Mouse (Mus musculus) effector memory CD4-positive, alpha-beta T cell, adult 7 months (primary cell): ENCODE data around the gene Lce1h. TPM values are rescaled to one million over a fixed set of nuclear protein-coding genes. Genes with fewer than 3 reads are reported as not detected.

ENCODE experiments used
- polyA plus RNA-seq: library from polyadenylated mRNA; unstranded; fragments of 100-300 nt; shearing (Covaris generic); gene quantifications from one replicate; pipeline ENCODE4 v1.2.1, GENCODE M21; 2017

Gene Lce1h
- polyA plus RNA-seq, result not detected

DNA sequence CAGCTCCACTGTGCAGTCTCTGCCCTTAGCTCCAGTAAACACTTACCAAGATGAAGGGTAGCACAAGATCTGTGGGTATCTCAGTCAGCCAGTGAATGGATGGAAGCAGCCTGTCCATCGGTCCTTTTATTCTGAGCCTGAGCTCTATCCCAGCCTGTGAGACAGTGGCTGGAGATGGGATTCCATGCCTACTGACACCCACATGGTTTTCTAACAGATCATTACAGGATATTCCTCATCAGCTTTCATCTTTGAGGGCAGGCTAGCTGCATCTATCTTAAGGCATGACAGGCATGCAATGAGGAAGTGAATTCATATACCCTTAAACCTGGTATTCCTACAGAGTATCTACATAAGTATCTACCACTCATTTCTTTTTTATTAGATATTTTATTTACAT is at the start of gene Lce1h:
TSS of gene Lce1h (minus strand) at position 101 of the 400 bp plus-strand sequence.

DNA sequence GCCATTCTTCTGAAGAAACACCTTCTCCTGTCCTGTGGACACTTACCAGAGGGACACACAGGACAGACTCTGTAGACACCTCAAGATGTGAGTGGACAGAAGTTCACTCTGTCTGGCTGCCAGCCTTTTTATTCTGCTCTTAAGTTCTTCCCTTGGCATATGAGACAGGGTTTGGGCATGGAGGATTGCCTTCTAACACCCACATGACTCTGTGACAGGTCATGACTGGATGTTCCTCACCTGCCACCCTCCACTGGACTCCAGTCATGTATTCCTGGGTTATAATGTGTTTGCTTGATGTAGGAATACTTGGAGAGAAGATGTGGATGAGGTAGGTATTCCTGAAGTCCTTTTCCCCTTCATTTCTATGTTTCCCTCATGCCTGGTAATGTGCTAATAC is 42.9 kb upstream of the Lce1h start, which contains the start of gene Lce1k:
TSS of gene Lce1k (minus strand) at position 101 of the 400 bp plus-strand sequence.

DNA sequence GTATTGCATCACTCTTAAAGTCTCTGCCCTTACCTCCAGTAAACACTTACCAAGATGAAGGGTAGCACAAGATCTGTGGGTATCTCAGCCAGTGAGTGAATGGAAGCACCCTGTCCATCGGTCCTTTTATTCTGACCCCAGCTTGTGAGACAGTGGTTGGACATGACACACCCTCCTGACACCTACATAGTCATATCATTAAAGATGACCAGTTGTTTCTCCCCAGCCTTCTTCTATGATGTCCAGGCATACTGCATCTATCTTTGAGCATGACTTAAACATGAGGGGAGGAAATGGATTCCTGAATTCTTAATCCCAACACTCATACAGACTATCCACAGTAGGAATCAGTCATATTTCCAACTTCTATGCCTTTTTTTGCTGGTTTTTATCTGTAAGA is 25.5 kb upstream of the Lce1h start, which contains the start of gene Lce1j:
TSS of gene Lce1j (minus strand) at position 101 of the 400 bp plus-strand sequence.

DNA sequence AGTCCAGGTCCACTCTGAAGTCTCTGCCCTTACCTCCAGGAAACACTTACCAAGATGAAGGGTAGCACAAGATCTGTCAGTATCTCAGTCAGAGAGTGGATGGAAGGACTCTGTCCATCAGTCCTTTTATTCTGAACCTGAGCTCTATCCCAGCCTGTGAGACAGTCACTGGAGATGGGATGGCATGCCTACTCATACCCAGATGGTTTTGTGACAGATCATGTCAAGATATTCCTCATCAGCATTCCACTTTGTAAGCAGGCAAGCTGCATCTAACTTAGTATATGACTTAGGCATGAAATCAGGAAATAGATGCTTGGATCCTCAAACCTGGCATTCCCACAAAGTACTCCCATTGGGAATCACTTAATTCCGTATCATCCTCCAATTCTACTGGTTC is 13.9 kb upstream of the Lce1h start, which contains the start of gene Lce1i:
TSS of gene Lce1i (minus strand) at position 101 of the 400 bp plus-strand sequence.

DNA sequence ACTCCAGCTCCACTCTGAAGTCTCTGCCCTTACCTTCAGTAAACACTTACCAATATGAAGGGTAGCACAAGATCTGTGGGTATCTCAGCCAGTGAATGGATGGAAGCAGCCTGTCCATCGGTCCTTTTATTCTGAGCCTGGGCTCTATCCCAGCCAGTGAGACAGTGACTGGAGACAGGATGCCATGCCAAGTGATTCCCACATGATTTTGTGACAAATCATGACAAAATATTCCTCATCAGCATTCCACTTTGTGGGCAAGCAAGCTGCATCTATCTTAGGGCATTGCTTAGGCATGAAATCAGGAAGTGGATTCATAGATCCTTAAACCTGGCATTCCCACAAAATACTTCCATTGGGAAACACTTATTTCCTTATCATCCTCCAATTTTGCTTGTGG is 12.6 kb downstream of the Lce1h start, which contains the start of gene Lce1g:
TSS of gene Lce1g (minus strand) at position 101 of the 400 bp plus-strand sequence.

DNA sequence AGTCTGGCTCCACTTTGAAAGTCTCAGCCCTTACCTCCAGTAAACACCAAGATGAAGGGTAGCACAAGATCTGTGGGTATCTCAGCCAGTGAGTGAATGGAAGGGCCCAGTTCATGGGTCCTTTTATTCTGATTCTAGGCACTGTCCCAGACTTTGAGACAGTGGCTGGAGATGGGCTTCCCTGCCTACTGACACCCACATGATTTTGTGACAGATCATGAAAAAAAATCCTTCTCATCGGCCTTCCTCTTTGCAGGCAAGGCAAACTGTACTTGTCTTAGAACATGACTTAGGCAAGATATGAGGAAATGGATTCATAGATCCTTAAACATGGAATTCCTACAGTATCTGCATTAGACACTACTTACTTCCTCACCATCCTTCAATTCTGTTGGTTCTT is 25.9 kb downstream of the Lce1h start, which contains the start of gene Gm38119:
TSS of gene Gm38119 (minus strand) at position 101 of the 400 bp plus-strand sequence.

DNA sequence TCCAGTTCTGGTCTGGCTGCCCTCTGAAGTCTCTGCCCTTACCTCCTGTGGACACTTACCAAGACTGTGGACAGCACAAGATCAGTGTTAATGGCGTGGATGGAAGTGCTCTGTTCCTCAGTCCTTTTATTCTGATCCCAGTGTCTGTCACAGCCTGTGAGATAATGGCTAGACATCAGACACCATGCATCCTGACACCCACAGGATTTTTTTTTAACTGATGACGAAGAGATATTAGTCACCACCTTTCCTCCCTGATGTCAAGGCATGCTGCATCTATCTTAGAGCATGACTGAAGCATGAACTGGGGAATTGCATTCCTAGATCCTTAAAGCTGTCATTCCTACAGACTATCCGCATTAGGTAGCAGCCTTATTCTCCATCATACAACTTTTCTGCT is 44.6 kb downstream of the Lce1h start, which contains the start of gene Lce1f:
TSS of gene Lce1f (minus strand) at position 101 of the 400 bp plus-strand sequence.

Other genes starting within 250 kb of the Lce1h start
- not detected for gene 2310046K23Rik, start 230.6 kb downstream of the Lce1h start, polyA plus RNA-seq
- not detected for gene Ivl, start 191.3 kb downstream of the Lce1h start, polyA plus RNA-seq
- gene Smcp, start 176.1 kb downstream of the Lce1h start, polyA plus RNA-seq, result not detected
- not detected for gene 2210017I01Rik, start 157.6 kb downstream of the Lce1h start, polyA plus RNA-seq
- not detected for gene Lce6a, start 143.4 kb downstream of the Lce1h start, polyA plus RNA-seq
- gene Lce1a1, start 116.8 kb downstream of the Lce1h start, polyA plus RNA-seq, result not detected
- gene Lce1b, start 108.1 kb downstream of the Lce1h start, polyA plus RNA-seq, result not detected
- gene Lce1a2, start 94.8 kb downstream of the Lce1h start, polyA plus RNA-seq, result not detected
- not detected for gene Lce1c, start 85.8 kb downstream of the Lce1h start, polyA plus RNA-seq
- gene Lce1d, start 77.9 kb downstream of the Lce1h start, polyA plus RNA-seq, result not detected
- gene Lce1e, start 56.0 kb downstream of the Lce1h start, polyA plus RNA-seq, result not detected
- not detected for gene Lce1f, start 44.7 kb downstream of the Lce1h start, polyA plus RNA-seq
- gene Gm38119, start 26.0 kb downstream of the Lce1h start, polyA plus RNA-seq, result not detected
- gene Lce1g, start 12.7 kb downstream of the Lce1h start, polyA plus RNA-seq, result not detected
- not detected for gene Lce1i, start 13.8 kb upstream of the Lce1h start, polyA plus RNA-seq
- not detected for gene Lce1j, start 25.4 kb upstream of the Lce1h start, polyA plus RNA-seq
- gene Lce1k, start 42.8 kb upstream of the Lce1h start, polyA plus RNA-seq, result not detected
- gene Kprp, start 62.2 kb upstream of the Lce1h start, polyA plus RNA-seq, result not detected
- not detected for gene Lce1l, start 86.2 kb upstream of the Lce1h start, polyA plus RNA-seq
- gene 2310050C09Rik, start 105.2 kb upstream of the Lce1h start, polyA plus RNA-seq, result not detected
- gene Lce3a, start 161.2 kb upstream of the Lce1h start, polyA plus RNA-seq, result not detected
- not detected for gene Lce3b, start 167.9 kb upstream of the Lce1h start, polyA plus RNA-seq
- gene Lce3c, start 179.4 kb upstream of the Lce1h start, polyA plus RNA-seq, result not detected
- gene Lce3d, start 192.3 kb upstream of the Lce1h start, polyA plus RNA-seq, result not detected
- not detected for gene Lce3e, start 202.0 kb upstream of the Lce1h start, polyA plus RNA-seq
- not detected for gene Lce3f, start 227.2 kb upstream of the Lce1h start, polyA plus RNA-seq